ENCODE assay signal across 35 mouse cellular contexts in the genomic region with DNA sequence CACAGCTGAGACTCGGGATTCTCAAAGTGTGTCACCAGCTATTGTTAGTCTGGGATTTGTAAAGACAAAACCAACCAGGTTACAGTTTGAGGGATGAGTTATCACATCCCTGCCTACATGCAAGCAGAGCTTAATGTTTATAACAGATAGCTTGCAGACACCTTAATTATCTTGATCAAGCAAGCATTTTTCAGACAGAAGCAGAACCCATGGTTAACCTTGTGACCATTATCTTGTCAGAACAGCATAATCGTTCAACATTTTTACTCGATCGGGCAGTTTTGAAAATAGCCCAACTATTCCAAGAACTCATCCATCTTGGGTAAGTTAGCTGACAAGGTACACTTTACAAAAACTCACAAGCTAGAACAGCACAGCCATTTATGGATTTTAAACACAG. TPM values are rescaled to one million over a fixed set of nuclear protein-coding genes. Genes with fewer than 3 reads are reported as not detected.
DNase-seq lines count a peak whose midpoint lies in the region; ATAC-seq and TF ChIP-seq lines count a peak whose summit lies in the region.
"Had no signal": no experiment of that assay in that cellular context is flagged by ENCODE, and none has a peak within 500 bp of the region (broad histone marks: within the 10 kb centered on the region; RNA-seq: fewer than 3 reads in every experiment).

No protein-coding gene starts in this region.

- no peaks in the 10 kb centered on the region for H3K9me3 ChIP-seq in midbrain, embryonic 13.5 days
- no peaks in the 10 kb centered on the region for H3K9me3 ChIP-seq in midbrain, embryonic 16.5 days (replicated peaks; ENCODE audit: control insufficient read depth, low read length, poor library complexity, severe bottlenecking)
- no peaks in the 10 kb centered on the region for H3K9me3 ChIP-seq in liver, embryonic 15.5 days (replicated peaks)
- no peaks in the 10 kb centered on the region for H3K9me3 ChIP-seq in stomach, postnatal 0 days (ENCODE audit: control insufficient read depth, low read length)
- H3K9me3 ChIP-seq: forebrain, embryonic 12.5 days; heart, embryonic 13.5 days; kidney, embryonic 15.5 days; lung, embryonic 15.5 days; neural tube, embryonic 13.5 days had no signal

- WGBS in midbrain, embryonic 13.5 days, result 68% methylated on average over 4 of the region's 4 CpGs
- WGBS in midbrain, embryonic 16.5 days, result 67% methylated on average over 4 of the region's 4 CpGs
- 23% methylated on average over 4 of the region's 4 CpGs for WGBS in liver, embryonic 15.5 days (ENCODE audit: insufficient replicate concordance)
- 44% methylated on average over 4 of the region's 4 CpGs for WGBS in stomach, postnatal 0 days

- no peak overlapping the region for H3K4me2 ChIP-seq in midbrain, embryonic 13.5 days (replicated peaks)
- no peak overlapping the region for H3K4me2 ChIP-seq in midbrain, embryonic 16.5 days (ENCODE audit: low read length)
- H3K4me2 ChIP-seq in liver, embryonic 15.5 days, result no peak overlapping the region
- no peak overlapping the region for H3K4me2 ChIP-seq in stomach, postnatal 0 days (replicated peaks; ENCODE audit: low read depth)
- H3K4me2 ChIP-seq: forebrain, embryonic 12.5 days; heart, embryonic 13.5 days; kidney, embryonic 15.5 days; lung, embryonic 15.5 days; neural tube, embryonic 13.5 days had no signal

- H3K36me3 ChIP-seq in midbrain, embryonic 13.5 days, result no peaks in the 10 kb centered on the region
- no peaks in the 10 kb centered on the region for H3K36me3 ChIP-seq in midbrain, embryonic 16.5 days (ENCODE audit: control insufficient read depth, insufficient read depth, low read length)
- no peaks in the 10 kb centered on the region for H3K36me3 ChIP-seq in liver, embryonic 15.5 days (replicated peaks)
- H3K36me3 ChIP-seq in stomach, postnatal 0 days (ENCODE audit: control insufficient read depth, insufficient read depth, low read length), result no peaks in the 10 kb centered on the region
- H3K36me3 ChIP-seq: forebrain, embryonic 12.5 days; heart, embryonic 13.5 days; kidney, embryonic 15.5 days; lung, embryonic 15.5 days; neural tube, embryonic 13.5 days had no signal

- H3K27ac ChIP-seq in midbrain, embryonic 13.5 days, result 0 out of 2 replicates have a peak overlapping the region, but pooled peaks have one; percentile 7
- no peak overlapping the region for H3K27ac ChIP-seq in midbrain, embryonic 16.5 days (ENCODE audit: low read length)
- H3K27ac ChIP-seq in liver, embryonic 15.5 days (replicated peaks), result no peak overlapping the region
- no peak overlapping the region for H3K27ac ChIP-seq in stomach, postnatal 0 days (replicated peaks)
- H3K27ac ChIP-seq: forebrain, embryonic 12.5 days; heart, adult 2 months; heart, embryonic 13.5 days; kidney, embryonic 15.5 days; lung, embryonic 15.5 days; neural tube, embryonic 13.5 days had no signal

- no peak for ATAC-seq in midbrain, embryonic 13.5 days
- no peak for ATAC-seq in midbrain, embryonic 16.5 days
- peak; percentile 68 for ATAC-seq in liver, embryonic 15.5 days (ENCODE audit: insufficient read depth)
- no peak for ATAC-seq in stomach, postnatal 0 days (ENCODE audit: low FRiP score, low TSS enrichment)
- ATAC-seq: CD4-positive, CD25-positive, alpha-beta regulatory T cell, adult 4 months; forebrain, postnatal 0 days; hindbrain, embryonic 16.5 days; Patski had no signal

- no peaks in the 10 kb centered on the region for H3K27me3 ChIP-seq in midbrain, embryonic 13.5 days
- H3K27me3 ChIP-seq in midbrain, embryonic 16.5 days (ENCODE audit: control insufficient read depth, insufficient read depth, low read depth, low read length), result no peaks in the 10 kb centered on the region
- peaks cover 4% of the 10 kb centered on the region for H3K27me3 ChIP-seq in liver, embryonic 15.5 days
- H3K27me3 ChIP-seq in stomach, postnatal 0 days (ENCODE audit: control insufficient read depth, insufficient read depth, low read length), result no peaks in the 10 kb centered on the region
- H3K27me3 ChIP-seq: forebrain, embryonic 12.5 days; heart, embryonic 13.5 days; kidney, embryonic 15.5 days; lung, embryonic 15.5 days; neural tube, embryonic 13.5 days; Patski had no signal

- DNase-seq in c-Kit-positive CD71-positive TER-119-negative erythroid progenitor cells, embryonic 14.5 days (ENCODE audit: low read depth), result peak; percentile 76
- no peak for DNase-seq in stomach, postnatal 0 days (ENCODE audit: low spot score)
- no peak for DNase-seq in adrenal gland, postnatal 4 days (ENCODE audit: low spot score in 2 of 2)
- DNase-seq in urinary bladder, postnatal 14 days (ENCODE audit: low spot score), result no peak
- DNase-seq: adrenal gland, postnatal 14 days; cerebellum, adult 2 months; cerebellum, postnatal 14 days; forebrain, postnatal 0 days; heart, adult 2 months; heart, postnatal 10 days; kidney, adult 18-20 months; kidney, postnatal 25 days; layer of hippocampus, postnatal 36 days; left cerebral cortex, postnatal 4 days had no signal

- no peak for TF ChIP-seq CTCF in stomach, postnatal 0 days (IDR thresholded peaks at IDR 0.05; ENCODE audit: low read depth)

- no peak for TF ChIP-seq EP300 in stomach, postnatal 0 days (optimal IDR thresholded peaks at IDR 0.05)

- H3K9ac ChIP-seq in midbrain, embryonic 13.5 days (replicated peaks), result no peak overlapping the region
- no peak overlapping the region for H3K9ac ChIP-seq in midbrain, embryonic 16.5 days (ENCODE audit: low read depth, low read length)
- H3K9ac ChIP-seq in liver, embryonic 15.5 days, result no peak overlapping the region
- no peak overlapping the region for H3K9ac ChIP-seq in stomach, postnatal 0 days (ENCODE audit: low read length)
- H3K9ac ChIP-seq: forebrain, embryonic 12.5 days; forebrain, postnatal 0 days; heart, embryonic 13.5 days; kidney, embryonic 15.5 days; lung, embryonic 15.5 days; neural tube, embryonic 13.5 days had no signal

- H3K4me1 ChIP-seq in midbrain, embryonic 13.5 days (replicated peaks), result peaks cover 8% of the 10 kb centered on the region; the same call in 1 of the 2 replicates
- H3K4me1 ChIP-seq in midbrain, embryonic 16.5 days (ENCODE audit: control insufficient read depth, insufficient read depth, low read length), result no peaks in the 10 kb centered on the region
- H3K4me1 ChIP-seq in liver, embryonic 15.5 days (replicated peaks), result peaks cover 19% of the 10 kb centered on the region
- no peaks in the 10 kb centered on the region for H3K4me1 ChIP-seq in stomach, postnatal 0 days (replicated peaks; ENCODE audit: control insufficient read depth, insufficient read depth)
- H3K4me1 ChIP-seq: kidney, embryonic 15.5 days; lung, embryonic 15.5 days had no signal

- no peak overlapping the region for H3K4me3 ChIP-seq in midbrain, embryonic 13.5 days (replicated peaks)
- H3K4me3 ChIP-seq in midbrain, embryonic 16.5 days (ENCODE audit: low read depth, low read length), result no peak overlapping the region
- H3K4me3 ChIP-seq in liver, embryonic 15.5 days (replicated peaks), result no peak overlapping the region
- H3K4me3 ChIP-seq in stomach, postnatal 0 days (ENCODE audit: low read depth, low read length), result no peak overlapping the region
- H3K4me3 ChIP-seq: erythroblast, embryonic 14.5 days; forebrain, embryonic 12.5 days; heart, adult 2 months; heart, embryonic 13.5 days; kidney, embryonic 15.5 days; lung, embryonic 15.5 days; neural tube, embryonic 13.5 days had no signal

RNA-seq across cellular contexts. Expression of a gene that starts 5.8 kb away (rescaled TPM):
- polyA plus RNA-seq in midbrain, embryonic 13.5 days (2015; fragmentation: Nextera tagmentation; extraction: Ambion mirVana), result not detected in 2 replicates
- polyA plus RNA-seq in midbrain, embryonic 16.5 days (2015; fragmentation: Nextera tagmentation; extraction: Ambion mirVana), result 0.06 TPM in 1 of 2 replicates, not detected in the other
- polyA plus RNA-seq in liver, embryonic 15.5 days (2015; fragmentation: Nextera tagmentation; extraction: Ambion mirVana), result not detected in 2 replicates
- polyA plus RNA-seq in stomach, postnatal 0 days (2015; fragmentation: Nextera tagmentation; extraction: Ambion mirVana), result 0.02 TPM in 1 of 2 replicates, not detected in the other
- total RNA-seq in adrenal gland, postnatal 4 days (2021), result not detected
- total RNA-seq: adrenal gland, postnatal 14 days; forebrain, postnatal 0 days; gastrocnemius, adult 8-10 months; heart, adult 2 months; heart, postnatal 10 days; left cerebral cortex, postnatal 4 days; megakaryocyte, adult 5-6 weeks had no signal
- polyA plus RNA-seq: CD4-positive, CD25-positive, alpha-beta regulatory T cell, adult 4 months; embryonic facial prominence, embryonic 14.5 days; erythroblast, embryonic 14.5 days; forebrain, embryonic 12.5 days; heart, adult 2 months; heart, embryonic 13.5 days; hindbrain, embryonic 11.5 days; hindbrain, embryonic 16.5 days; intestine, embryonic 14.5 days; kidney, embryonic 15.5 days; lung, embryonic 15.5 days; Patski had no signal

RNA-seq across cellular contexts. Expression of a gene that starts 56.0 kb away (rescaled TPM):
- polyA plus RNA-seq in midbrain, embryonic 13.5 days (2015; fragmentation: Nextera tagmentation; extraction: Ambion mirVana), result 109 and 114 TPM in 2 replicates
- polyA plus RNA-seq in midbrain, embryonic 16.5 days (2015; fragmentation: Nextera tagmentation; extraction: Ambion mirVana), result 177 and 194 TPM in 2 replicates
- polyA plus RNA-seq in liver, embryonic 15.5 days (2015; fragmentation: Nextera tagmentation; extraction: Ambion mirVana), result 32.1 and 34.1 TPM in 2 replicates
- 87.5 and 102 TPM in 2 replicates for polyA plus RNA-seq in stomach, postnatal 0 days (2015; fragmentation: Nextera tagmentation; extraction: Ambion mirVana)
- 10 to 100 TPM; 69.2 to 71.6 TPM for total RNA-seq in adrenal gland, postnatal 4 days (2021)

RNA-seq across cellular contexts. Expression of a gene that starts 56.0 kb away (rescaled TPM):
- polyA plus RNA-seq in midbrain, embryonic 13.5 days (2015; fragmentation: Nextera tagmentation; extraction: Ambion mirVana), result 0.34 TPM in 1 of 2 replicates, not detected in the other
- not detected in 2 replicates for polyA plus RNA-seq in midbrain, embryonic 16.5 days (2015; fragmentation: Nextera tagmentation; extraction: Ambion mirVana)
- polyA plus RNA-seq in liver, embryonic 15.5 days (2015; fragmentation: Nextera tagmentation; extraction: Ambion mirVana), result 0.12 TPM in 1 of 2 replicates, not detected in the other
- 0.17 TPM in 2 replicates for polyA plus RNA-seq in stomach, postnatal 0 days (2015; fragmentation: Nextera tagmentation; extraction: Ambion mirVana)
- not detected for total RNA-seq in adrenal gland, postnatal 4 days (2021)
- total RNA-seq: gastrocnemius, adult 8-10 months; gastrocnemius, postnatal 4 days; layer of hippocampus, postnatal 36 days; megakaryocyte, adult 5-6 weeks had no signal
- polyA plus RNA-seq: CD4-positive, CD25-positive, alpha-beta regulatory T cell, adult 4 months; cerebellum, adult 2 months; cortical plate, adult 2 months; embryonic facial prominence, embryonic 14.5 days; erythroblast, embryonic 14.5 days; forebrain, embryonic 12.5 days; forebrain, postnatal 0 days; heart, adult 2 months; heart, embryonic 13.5 days; hindbrain, embryonic 11.5 days; hindbrain, embryonic 16.5 days; intestine, embryonic 14.5 days; kidney, embryonic 15.5 days; limb, embryonic 14.5 days; lung, embryonic 15.5 days; neural tube, embryonic 13.5 days; Patski; thymus, postnatal 0 days had no signal
